Mouse (Mus musculus): ENCODE measurements around the gene AL607142.1.
A peak's percentile ranks its signal among the peaks of the same experiment; 100 is the strongest.

AL607142.1 gene

GRCm38 (mm10) chr4:120064696-120065095, at the start of gene AL607142.1:
Gene AL607142.1, plus strand, starts transcription at chr4:120064996.
- no peak for DNase-seq (ENCODE audit: low spot score in 2 of 2)

DNA sequence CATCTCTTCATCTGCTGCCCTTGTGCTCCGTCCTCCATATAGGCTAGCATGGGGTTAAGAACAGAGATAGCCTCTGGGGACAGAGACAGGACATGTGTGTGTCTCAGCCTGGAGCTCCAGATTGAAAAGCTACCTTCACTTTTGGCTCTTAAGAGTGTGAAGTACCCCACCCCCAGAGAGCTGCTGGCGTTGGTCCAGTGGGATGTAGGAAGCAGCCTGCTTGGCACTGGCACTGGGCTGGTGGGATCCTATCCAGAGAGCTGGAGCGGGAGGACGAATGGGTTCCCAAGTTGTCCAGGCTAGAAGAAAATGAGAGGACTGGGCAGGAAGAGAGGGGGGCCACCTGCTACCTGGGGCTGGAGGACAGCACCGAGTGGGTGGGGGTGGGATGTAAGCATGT, 46.4 kb upstream of the AL607142.1 start:
- peak; percentile 77 to 82 for DNase-seq (ENCODE audit: low spot score in 2 of 2)

DNA sequence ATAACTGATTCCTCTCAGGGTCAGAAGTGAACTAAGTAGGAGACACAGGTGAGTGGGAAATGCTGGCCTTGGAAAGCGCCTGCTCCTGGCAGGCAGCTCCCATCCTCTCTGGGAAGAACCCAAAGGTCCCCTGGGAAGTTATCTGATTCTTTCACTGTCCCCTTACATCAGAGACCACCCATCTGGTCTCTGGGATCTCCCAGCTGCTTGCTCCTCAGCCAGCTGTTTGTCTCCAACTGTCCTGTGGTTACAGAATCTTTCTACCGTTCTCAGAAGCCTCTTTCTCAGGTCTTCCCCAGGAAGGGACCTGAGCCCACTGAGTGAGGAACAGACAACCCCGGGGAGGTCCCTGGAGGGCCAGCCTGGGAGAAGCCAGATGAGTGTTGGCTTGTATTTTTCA, 42.4 kb upstream of the AL607142.1 start:
- DNase-seq (ENCODE audit: low spot score in 2 of 2): no peak

- no peak for DNase-seq (ENCODE audit: low spot score in 2 of 2)
Measured at GRCm38 (mm10) chr4:120023221-120023840, 41.5 kb upstream of the AL607142.1 start.

- peak; percentile 83 to 91 for DNase-seq (ENCODE audit: low spot score in 2 of 2)
Measured at GRCm38 (mm10) chr4:120024071-120024470, 40.7 kb upstream of the AL607142.1 start.

GRCm38 (mm10) chr4:120027671-120028070, 37.1 kb upstream of the AL607142.1 start:
- no peak for DNase-seq (ENCODE audit: low spot score in 2 of 2)

DNA sequence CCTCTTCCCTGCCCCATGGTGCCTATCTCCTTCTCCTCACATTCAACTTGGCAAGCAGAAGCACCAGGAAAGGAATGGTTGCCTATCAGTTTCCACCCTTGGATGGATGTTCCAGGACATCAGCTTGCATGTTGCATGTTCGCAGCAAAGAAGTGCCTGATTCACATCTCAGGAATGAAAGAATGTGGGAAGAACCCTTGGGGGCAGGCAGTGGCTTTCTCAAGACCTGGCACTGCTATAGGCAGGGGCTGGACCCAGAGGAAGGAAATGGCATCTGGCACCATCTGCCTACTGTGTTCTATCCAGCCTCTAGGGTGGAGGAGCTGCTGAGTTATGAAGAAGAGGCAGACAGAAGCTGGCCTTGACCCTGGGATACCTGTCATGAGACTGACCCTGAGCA, 34.9 kb upstream of the AL607142.1 start:
- DNase-seq (ENCODE audit: low spot score in 2 of 2): no peak

DNA sequence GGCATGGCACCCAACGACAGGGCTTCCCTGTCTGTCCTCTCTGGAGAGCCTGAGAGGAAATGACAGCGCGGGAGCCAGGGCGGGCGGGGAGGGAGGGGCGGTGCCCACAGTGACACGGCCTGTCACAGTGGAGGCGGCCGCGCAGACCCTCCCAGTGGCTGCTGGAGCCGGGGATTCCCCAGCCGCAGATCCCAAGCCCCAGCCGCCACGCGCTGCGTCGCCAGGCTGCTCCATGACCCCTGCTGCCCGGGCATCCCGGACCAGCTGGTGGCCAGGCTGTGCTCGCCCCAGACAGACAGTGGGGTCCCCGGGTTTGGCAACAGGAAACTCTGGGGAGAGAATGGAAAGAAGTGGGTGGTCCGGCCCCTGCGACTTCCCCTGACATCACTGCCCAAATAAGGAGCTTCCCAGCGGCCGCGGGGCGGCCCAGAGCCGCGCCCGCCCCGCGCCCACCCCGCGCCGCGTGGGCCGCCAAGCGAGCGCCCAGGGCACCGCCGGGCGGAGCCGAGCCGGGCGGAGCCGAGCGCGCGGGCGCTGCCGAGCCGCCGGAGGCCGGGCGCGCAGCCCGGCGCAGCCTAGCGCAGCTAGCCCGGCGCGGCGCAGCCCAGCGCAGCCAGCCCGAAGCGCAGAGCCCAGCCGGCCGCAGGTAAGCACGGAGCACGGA, 32.3 kb upstream of the AL607142.1 start:
- peak; percentile 74 to 78 for DNase-seq (ENCODE audit: low spot score in 2 of 2)

DNA sequence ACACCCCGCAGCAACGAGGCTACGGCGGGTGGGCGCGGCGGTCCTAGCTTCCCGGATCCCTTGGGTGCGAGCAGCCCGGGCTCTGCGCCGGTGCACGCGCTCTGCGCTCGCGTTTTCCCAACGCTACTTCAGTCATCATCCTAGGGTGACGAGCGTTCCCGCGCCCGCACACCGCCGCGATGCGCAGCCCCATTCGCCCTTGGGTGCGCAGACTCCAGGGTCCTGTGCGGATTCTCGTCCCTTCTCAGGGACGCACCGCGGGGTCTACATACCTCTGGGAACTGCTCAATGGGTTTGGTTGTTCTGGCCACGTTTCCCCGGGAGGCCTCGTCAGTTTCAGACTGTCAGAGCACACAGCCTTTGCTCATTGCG, 31.8 kb upstream of the AL607142.1 start:
- DNase-seq (ENCODE audit: low spot score in 2 of 2): peak; percentile 71 to 76

DNA sequence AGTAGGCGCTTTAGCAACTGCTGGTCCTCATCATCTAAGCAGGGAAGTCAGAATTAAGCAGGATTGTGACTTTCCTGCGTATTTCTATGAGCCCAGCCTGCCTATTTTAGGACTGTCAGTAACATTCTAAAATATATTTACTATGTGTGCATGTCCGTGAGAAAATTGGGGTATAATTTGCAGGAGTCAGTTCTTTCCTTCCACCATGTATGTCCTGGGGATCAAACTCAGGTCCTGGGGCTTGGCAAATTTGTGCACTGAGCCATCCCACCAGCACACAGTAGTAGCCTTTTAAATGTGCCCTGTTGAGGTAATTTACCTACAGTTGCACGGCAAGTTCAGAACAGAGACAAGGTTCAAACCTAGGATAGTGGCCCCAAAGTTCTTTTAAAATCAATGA, 28.5 kb upstream of the AL607142.1 start:
- no peak for DNase-seq (ENCODE audit: low spot score in 2 of 2)

DNA sequence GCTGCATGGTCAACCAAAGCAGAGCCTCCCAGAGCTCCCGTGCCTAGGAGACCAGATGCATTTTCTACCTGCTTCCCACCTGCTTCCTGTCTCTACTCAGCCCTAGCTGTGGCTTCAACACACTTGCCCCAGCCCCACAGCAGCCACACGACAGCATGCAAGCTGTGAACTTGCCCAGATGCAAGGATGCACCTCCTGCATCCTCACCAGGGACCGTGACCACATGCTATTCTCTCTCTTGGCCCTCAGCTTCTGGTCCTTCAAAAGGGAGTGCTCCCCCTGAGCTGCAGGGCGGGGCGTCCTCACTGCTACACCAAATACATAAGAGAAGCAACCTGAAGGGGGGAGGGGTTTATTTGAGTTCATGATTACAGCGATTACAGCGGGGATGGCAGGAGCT, 27.8 kb upstream of the AL607142.1 start:
- DNase-seq (ENCODE audit: low spot score in 2 of 2): no peak

GRCm38 (mm10) chr4:120041520-120041919, 23.3 kb upstream of the AL607142.1 start:
- DNase-seq (ENCODE audit: low spot score in 2 of 2): no peak

GRCm38 (mm10) chr4:120042480-120042879, 22.3 kb upstream of the AL607142.1 start:
- no peak for DNase-seq (ENCODE audit: low spot score in 2 of 2)

DNA sequence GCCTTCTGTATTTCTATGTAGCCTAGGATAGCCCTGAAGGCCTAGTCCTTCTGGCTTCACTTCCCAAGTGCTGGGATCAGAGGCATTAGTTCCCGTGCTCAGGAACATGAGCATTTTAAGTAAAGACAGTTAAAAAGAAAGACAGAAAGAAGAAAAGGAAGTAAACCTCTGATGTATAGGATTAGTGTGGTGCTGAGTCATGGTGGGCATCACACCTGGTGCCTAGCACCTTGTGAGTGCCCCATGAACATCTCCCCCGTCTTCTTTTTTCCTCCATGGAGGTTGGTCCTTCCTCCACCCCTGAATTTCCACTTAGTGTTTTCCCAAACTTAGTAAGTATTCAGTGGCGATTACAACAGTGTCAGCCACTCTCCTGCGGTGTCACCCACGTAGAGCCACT, 20.2 kb upstream of the AL607142.1 start:
- DNase-seq (ENCODE audit: low spot score in 2 of 2): no peak

DNA sequence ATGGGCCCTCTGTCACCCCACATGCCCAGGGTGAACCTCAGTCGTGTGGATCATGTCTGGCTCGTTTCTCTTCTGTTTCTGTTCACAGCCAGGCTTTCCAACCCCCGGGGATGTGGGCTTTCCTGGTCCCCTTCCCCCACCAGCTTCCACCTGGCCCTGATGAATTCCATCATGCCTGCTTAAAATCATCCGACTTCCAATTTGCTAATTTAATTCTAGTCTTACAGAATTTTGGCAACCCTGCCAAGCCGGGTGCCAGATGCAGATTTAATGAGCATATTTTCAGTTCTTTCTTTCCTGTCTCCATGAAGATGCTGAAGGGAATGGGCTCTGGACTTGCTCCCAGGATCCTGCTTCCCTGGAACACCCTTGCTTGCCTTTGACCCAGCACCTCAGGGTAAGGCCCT, 19.7 kb upstream of the AL607142.1 start:
- peak; percentile 87 to 93 for DNase-seq (ENCODE audit: low spot score in 2 of 2)

DNA sequence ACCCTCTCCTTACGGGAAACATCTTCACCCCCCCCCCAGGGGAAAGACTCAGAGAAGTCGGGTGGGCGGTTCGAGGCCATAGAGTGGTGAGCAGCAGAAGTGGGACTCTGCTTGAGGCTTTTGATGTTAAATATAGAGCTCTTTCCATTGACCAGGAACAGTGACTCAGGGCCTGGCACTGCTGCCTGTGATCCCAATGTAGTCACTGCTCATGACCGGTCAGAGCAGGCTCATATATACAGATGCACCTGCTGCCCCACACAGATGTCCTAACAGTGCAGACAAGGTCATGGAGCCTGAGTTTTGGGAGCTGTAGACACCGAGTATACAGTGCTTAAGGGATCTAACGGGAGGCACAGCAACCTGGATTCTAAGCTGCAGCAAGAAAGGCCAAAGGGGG, 18.9 kb upstream of the AL607142.1 start:
- no peak for DNase-seq (ENCODE audit: low spot score in 2 of 2)

- DNase-seq (ENCODE audit: low spot score in 2 of 2): peak; percentile 59 to 68
Measured at GRCm38 (mm10) chr4:120047060-120047459, 17.7 kb upstream of the AL607142.1 start.

DNA sequence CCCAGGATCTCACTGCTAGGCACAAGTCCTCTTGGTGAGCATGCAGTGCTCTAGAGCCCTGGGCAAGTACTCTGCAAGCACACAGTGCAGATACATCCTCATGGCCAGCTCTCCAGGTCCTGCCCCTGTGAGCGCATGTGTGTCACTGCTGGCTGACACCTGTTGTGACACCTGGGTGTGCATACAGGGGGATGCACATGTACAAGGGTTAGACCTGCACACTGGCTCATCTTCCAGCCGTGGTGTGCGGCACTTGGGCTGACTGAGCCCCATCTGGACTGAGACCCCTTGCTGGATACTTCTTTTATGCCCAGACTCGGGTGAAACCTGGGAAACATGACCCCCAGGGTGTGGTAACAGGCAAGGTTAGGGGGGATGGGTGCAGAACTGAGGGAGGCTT, 16.5 kb upstream of the AL607142.1 start:
- no peak for DNase-seq (ENCODE audit: low spot score in 2 of 2)

- DNase-seq (ENCODE audit: low spot score in 2 of 2): no peak
Measured at GRCm38 (mm10) chr4:120049857-120050256, 14.9 kb upstream of the AL607142.1 start.

DNA sequence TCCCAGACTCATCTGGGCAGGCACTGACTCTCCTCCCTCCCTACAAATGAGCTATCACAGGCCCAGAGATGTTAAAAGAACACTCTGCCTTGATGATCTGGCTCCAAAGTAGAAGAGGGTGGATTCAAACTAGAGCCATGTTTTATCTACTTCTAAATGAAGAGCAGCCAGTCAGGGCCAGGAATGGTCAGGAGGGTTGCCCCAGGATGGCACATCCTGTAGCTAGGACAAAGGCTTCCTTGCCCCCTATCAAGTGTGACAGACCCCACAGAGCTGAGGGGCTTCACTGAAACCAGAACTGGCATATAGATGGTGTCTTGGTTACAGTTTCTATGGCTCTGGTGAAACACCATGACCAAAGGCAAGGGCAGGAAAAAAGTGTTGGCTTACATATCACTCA, 12.3 kb upstream of the AL607142.1 start:
- DNase-seq (ENCODE audit: low spot score in 2 of 2): no peak

GRCm38 (mm10) chr4:120053026-120054005, 11.5 kb upstream of the AL607142.1 start:
- no peak for DNase-seq (ENCODE audit: low spot score in 2 of 2)

GRCm38 (mm10) chr4:120054145-120054544, 10.7 kb upstream of the AL607142.1 start:
- peak in 1 of 2 experiments; percentile 52 for DNase-seq (ENCODE audit: low spot score in 2 of 2)
